Mouse (Mus musculus) CD4-positive, CD25-positive, alpha-beta regulatory T cell, adult 2 months (primary cell): Measurements from ENCODE around the gene Rpap3.

Experiments
- DNase-seq: peaks from one replicate; pipeline ENCODE4 v3.0.0-alpha.2; 2012; ENCODE audit warnings: low read depth, low spot score

Rpap3 gene

GRCm38 (mm10) chr15:97696616-97697015 is 9.0 kb downstream of the Rpap3 start:
- no peak for DNase-seq

- DNase-seq = no peak
Measured at GRCm38 (mm10) chr15:97693411-97693810, 12.2 kb downstream of the Rpap3 start.

- DNase-seq = no peak
Measured at GRCm38 (mm10) chr15:97684118-97684517, 21.5 kb downstream of the Rpap3 start.

GRCm38 (mm10) chr15:97682053-97682452 is 23.6 kb downstream of the Rpap3 start:
- DNase-seq = no peak

- no peak for DNase-seq
Measured at GRCm38 (mm10) chr15:97679991-97680681, 25.5 kb downstream of the Rpap3 start.

GRCm38 (mm10) chr15:97677341-97677740 is 28.3 kb downstream of the Rpap3 start:
- DNase-seq = no peak

- peak; percentile 50 for DNase-seq
Measured at GRCm38 (mm10) chr15:97675927-97676326, 29.7 kb downstream of the Rpap3 start.

GRCm38 (mm10) chr15:97674423-97674822 is 31.2 kb downstream of the Rpap3 start:
- DNase-seq = no peak

- DNase-seq = no peak
Measured at GRCm38 (mm10) chr15:97673256-97674000, 32.2 kb downstream of the Rpap3 start.

- DNase-seq = peak; percentile 53
Measured at GRCm38 (mm10) chr15:97672211-97672765, 33.3 kb downstream of the Rpap3 start.

- DNase-seq = no peak
Measured at GRCm38 (mm10) chr15:97670554-97670953, 35.1 kb downstream of the Rpap3 start.

- peak; percentile 28 for DNase-seq
Measured at GRCm38 (mm10) chr15:97668158-97668877, 37.3 kb downstream of the Rpap3 start.

GRCm38 (mm10) chr15:97667437-97667836 is 38.2 kb downstream of the Rpap3 start:
- peak; percentile 88 for DNase-seq

GRCm38 (mm10) chr15:97666457-97666770 is 39.2 kb downstream of the Rpap3 start:
- DNase-seq = peak; percentile 39

- DNase-seq = peak; percentile 81
Measured at GRCm38 (mm10) chr15:97665770-97666456, 39.7 kb downstream of the Rpap3 start.

GRCm38 (mm10) chr15:97664981-97665668 is 40.5 kb downstream of the Rpap3 start:
- peak; percentile 80 for DNase-seq

GRCm38 (mm10) chr15:97663750-97664406 is 41.7 kb downstream of the Rpap3 start:
- peak; percentile 92 for DNase-seq

- no peak for DNase-seq
Measured at GRCm38 (mm10) chr15:97658755-97659116, 46.9 kb downstream of the Rpap3 start.

- no peak for DNase-seq
Measured at GRCm38 (mm10) chr15:97657856-97658754, 47.5 kb downstream of the Rpap3 start.

GRCm38 (mm10) chr15:97657420-97657819 is 48.2 kb downstream of the Rpap3 start:
- DNase-seq = no peak
